Mouse (Mus musculus) right cerebral cortex, postnatal 10 days (tissue): ENCODE data around the gene Fut7.

Experiments used
- DNase-seq, 2 experiments: peaks; one replicate each; pipeline ENCODE4 v3.0.0; 2021; ENCODE audit warnings: low spot score in 2 of 2

Gene Fut7

DNA sequence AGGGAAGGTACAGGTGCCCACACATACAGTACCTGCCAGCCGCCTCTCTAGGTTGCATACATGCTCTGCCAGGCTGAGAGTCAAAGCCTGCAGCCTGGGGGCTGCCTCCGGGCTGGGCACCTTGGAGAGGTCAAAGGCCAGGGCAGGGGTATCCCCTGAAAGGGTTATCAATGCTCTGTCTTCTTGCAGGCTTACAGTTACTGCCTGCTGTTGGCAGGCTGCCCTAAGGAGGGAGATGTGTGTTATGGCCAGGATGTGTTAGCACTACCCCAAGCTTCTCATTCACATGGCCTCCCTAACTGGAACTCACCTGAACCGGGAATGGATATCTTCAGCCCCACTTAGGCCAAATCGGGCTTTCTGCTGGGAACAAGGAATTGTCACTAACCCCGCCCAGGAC lies 37.1 kb downstream of the Fut7 start:
- DNase-seq, result peak; percentile 61 to 67

GRCm38 (mm10) chr2:25460551-25461309 lies 37.7 kb downstream of the Fut7 start, which contains the start of gene Paxx:
TSS of gene Paxx (minus strand) at chr2:25461094.
- peak; percentile 96 to 97 for DNase-seq

DNA sequence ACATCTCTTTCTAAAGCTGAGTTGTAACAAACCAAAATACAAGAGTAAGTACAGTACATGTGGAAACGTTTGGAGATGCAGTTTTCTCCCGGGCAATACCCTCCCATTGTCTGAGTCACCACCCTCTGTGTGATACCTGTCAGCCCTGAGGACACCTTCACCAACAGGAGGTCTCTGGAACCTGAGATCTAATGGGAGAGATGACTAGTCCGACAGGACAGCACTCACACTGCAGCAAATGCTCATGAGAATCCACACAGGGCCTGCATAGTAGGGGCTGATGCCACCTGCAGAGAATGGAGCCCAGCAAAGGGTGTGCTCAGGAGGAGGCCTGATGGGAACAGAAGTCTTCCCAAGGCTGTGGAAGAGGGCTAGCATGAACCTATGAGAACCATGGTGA lies 38.3 kb downstream of the Fut7 start:
- DNase-seq, result peak in 1 of 2 experiments; percentile 28

GRCm38 (mm10) chr2:25463630-25464029 lies 40.6 kb downstream of the Fut7 start:
- no peak for DNase-seq

DNA sequence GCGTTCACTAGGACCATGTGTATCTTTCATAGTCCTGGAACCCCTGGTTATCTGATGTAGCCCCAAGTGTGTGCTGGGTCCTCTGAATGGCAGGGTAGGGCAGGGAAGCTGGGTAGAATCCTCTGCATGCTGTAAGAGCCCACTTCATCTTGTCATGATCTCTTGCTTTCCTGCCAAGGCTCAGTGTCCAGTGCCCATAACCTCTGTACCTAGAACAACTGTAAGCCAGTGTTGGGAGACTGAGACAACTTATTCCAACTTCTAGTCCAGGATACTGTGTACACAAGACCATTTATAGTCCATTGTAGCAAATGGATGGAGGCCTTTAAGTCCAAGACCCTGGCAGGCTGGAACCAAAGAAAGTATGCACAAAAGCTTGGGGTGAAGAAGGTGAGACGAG lies 42.2 kb downstream of the Fut7 start:
- DNase-seq, result no peak

DNA sequence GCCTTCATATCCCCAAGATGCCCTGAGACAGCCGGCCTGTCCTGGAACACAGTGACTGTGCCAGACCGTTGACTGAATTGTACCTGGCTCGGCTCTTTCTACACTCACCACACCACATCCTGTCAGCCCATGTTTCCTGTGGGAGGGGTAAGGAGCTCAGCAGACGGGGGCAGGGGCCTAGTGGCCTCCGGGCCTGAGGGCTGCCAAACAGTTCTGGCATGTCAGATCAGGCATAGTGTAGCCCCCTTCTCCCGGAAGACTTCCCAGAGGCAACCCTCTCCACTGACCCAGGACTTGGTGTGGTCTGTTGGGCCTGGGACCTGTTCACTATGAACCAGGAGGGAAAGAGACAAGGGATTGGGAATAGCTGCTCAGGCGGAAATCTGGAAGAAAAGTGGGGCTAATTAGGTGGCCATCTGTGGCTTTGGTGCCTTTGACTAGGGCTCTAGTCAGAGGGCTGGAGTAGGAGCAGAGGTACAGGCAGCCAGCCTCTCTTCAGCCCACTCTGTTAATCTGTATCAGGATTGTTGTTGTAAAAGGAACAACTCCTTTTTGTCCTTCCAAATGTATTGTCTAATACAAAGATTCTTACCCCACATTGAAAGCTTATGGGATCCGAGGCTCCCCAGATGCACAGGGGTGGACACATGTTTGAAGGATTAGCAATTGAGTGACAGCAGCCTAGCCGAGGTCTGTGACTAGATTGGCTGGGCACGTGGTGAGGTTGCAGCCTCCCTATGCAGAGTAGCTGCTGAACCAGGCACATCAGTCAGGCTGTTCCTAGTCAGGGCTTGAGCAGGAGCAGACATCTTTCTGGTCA lies 43.0 kb downstream of the Fut7 start:
- DNase-seq, result no peak

DNA sequence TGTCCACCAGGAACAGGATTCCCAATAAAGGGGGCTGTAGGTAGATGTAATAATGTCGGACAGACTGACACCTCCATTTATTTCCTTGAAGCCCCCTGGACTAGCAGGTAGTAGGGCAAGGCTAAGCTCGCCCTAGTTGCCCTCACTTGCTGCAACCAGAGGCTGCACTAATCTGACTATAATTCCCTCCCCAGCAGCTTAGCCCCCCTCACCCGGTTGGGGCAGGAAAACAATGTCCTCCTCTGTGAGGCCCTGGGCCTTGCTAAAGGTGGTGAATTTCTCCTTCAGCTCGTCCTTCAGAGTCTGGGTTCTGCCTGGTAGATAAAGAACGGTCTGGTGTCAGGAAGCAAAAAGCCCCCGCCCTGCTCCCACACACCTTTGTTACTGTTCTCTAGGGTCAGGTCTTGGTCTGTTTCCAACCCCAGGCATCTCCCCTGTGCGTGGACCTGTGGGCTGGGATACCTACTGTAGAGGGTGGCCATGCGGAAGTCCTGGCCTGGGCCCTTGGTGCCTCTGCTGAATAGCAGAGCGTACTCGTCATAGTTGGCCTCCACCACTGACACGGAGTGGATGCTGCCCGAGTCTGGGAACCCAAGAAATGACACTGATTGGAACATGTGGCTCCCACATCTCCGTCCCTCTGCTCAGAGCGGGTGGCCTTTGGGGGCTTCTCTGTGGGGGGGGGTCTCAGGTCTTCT lies 44.7 kb downstream of the Fut7 start:
- DNase-seq, result no peak

GRCm38 (mm10) chr2:25468962-25469915 lies 46.2 kb downstream of the Fut7 start:
- peak; percentile 61 to 62 for DNase-seq

GRCm38 (mm10) chr2:25469969-25470368 lies 46.9 kb downstream of the Fut7 start, which contains the start of gene Ptgds:
TSS of gene Ptgds (minus strand) at chr2:25470046.
- DNase-seq, result no peak

DNA sequence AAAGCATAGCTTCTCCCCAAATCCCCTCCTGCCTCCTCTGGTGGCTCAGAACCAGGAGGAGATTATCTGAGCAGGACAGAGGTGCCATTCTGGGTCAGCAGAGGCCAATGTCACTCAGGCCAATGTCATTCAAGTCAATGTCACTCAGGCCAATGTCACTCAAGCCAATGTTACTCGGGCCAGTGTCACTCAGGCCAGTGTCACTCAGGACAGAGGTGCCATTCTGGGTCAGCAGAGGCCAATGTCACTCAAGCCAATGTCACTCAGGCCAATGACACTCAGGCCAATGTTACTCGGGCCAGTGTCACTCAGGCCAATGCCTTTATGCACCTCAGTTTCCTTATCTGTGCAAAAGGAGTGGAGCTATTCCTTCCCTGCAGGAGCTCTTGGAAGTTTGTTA lies 49.5 kb downstream of the Fut7 start:
- DNase-seq, result no peak
